Mouse (Mus musculus): ENCODE results near the gene Olfr979. TPM values are rescaled to one million over a fixed set of nuclear protein-coding genes. Genes with fewer than 3 reads are reported as not detected.

Olfr979 gene
- not detected for polyA plus RNA-seq (2017; shearing (Covaris generic))

DNA sequence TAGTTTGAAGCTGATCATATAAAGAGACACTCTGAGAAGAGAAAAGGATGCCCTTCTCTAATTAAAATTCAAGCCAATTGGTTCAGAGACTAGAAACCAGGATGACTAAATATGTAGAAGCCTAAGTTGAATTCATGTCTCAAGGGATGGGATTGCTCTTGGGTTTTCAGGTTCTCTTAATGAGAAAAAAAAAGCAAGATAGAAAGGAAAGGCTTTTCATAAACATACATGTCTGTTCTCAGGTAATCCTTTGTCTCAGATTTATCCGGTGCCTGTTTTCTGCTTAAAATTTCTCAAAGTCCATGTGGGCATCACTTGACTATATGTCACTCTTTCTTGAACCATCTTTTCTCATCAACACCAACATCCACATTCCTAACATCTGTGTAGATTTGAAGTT lies at the start of gene Olfr979:
TSS of gene Olfr979 (minus strand) at position 101 of the 400 bp plus-strand sequence.

GRCm38 (mm10) chr9:40021164-40021563 lies 17.9 kb upstream of the Olfr979 start, which contains the start of gene Olfr981:
Gene Olfr981 (plus strand): TSS chr9:40021464.

GRCm38 (mm10) chr9:40009482-40009881 lies 6.2 kb upstream of the Olfr979 start, which contains the start of gene Olfr980:
Gene Olfr980 (minus strand): TSS chr9:40009582.

GRCm38 (mm10) chr9:39991813-39992212 lies 11.5 kb downstream of the Olfr979 start, which contains the start of gene Olfr978:
Gene Olfr978 (plus strand): TSS chr9:39992113.

GRCm38 (mm10) chr9:39961033-39961432 lies 42.2 kb downstream of the Olfr979 start, which contains the start of gene Olfr976:
Gene Olfr976 (minus strand): TSS chr9:39961133.

GRCm38 (mm10) chr9:39951946-39952345 lies 51.3 kb downstream of the Olfr979 start, which contains the start of gene Olfr975:
Gene Olfr975 (minus strand): TSS chr9:39952046.

Other genes with a start within 250 kb of the Olfr979 start
- gene Olfr968, start 220.2 kb downstream of the Olfr979 start, polyA plus RNA-seq (2017; shearing (Covaris generic)), result not detected
- gene Olfr969, start 212.5 kb downstream of the Olfr979 start, polyA plus RNA-seq (2017; shearing (Covaris generic)), result not detected
- gene Olfr970, start 194.6 kb downstream of the Olfr979 start, polyA plus RNA-seq (2017; shearing (Covaris generic)), result not detected
- gene Olfr971, start 166.6 kb downstream of the Olfr979 start, polyA plus RNA-seq (2017; shearing (Covaris generic)), result not detected
- gene Olfr972, start 137.0 kb downstream of the Olfr979 start, polyA plus RNA-seq (2017; shearing (Covaris generic)), result not detected
- not detected for gene Olfr229, start 96.1 kb downstream of the Olfr979 start, polyA plus RNA-seq (2017; shearing (Covaris generic))
- gene Olfr974, start 66.0 kb downstream of the Olfr979 start, polyA plus RNA-seq (2017; shearing (Covaris generic)), result not detected
- gene Olfr975, start 51.4 kb downstream of the Olfr979 start, polyA plus RNA-seq (2017; shearing (Covaris generic)), result not detected
- gene Olfr976, start 42.3 kb downstream of the Olfr979 start, polyA plus RNA-seq (2017; shearing (Covaris generic)), result not detected
- not detected for gene Olfr978, start 11.4 kb downstream of the Olfr979 start, polyA plus RNA-seq (2017; shearing (Covaris generic))
- gene Olfr980, start 6.1 kb upstream of the Olfr979 start, polyA plus RNA-seq (2017; shearing (Covaris generic)), result not detected
- not detected for gene Olfr981, start 18.0 kb upstream of the Olfr979 start, polyA plus RNA-seq (2017; shearing (Covaris generic))
- gene Olfr982, start 70.4 kb upstream of the Olfr979 start, polyA plus RNA-seq (2017; shearing (Covaris generic)), result not detected
- gene Olfr983, start 90.1 kb upstream of the Olfr979 start, polyA plus RNA-seq (2017; shearing (Covaris generic)), result not detected
- not detected for gene Olfr984, start 110.7 kb upstream of the Olfr979 start, polyA plus RNA-seq (2017; shearing (Covaris generic))
- gene Olfr985, start 126.7 kb upstream of the Olfr979 start, polyA plus RNA-seq (2017; shearing (Covaris generic)), result not detected
- not detected for gene Tmem225, start 144.7 kb upstream of the Olfr979 start, polyA plus RNA-seq (2017; shearing (Covaris generic))
- gene Olfr986, start 177.5 kb upstream of the Olfr979 start, polyA plus RNA-seq (2017; shearing (Covaris generic)), result not detected
- gene Zfp202, start 188.9 kb upstream of the Olfr979 start, polyA plus RNA-seq (2017; shearing (Covaris generic)), result 5.3 TPM